Mouse (Mus musculus) right cerebral cortex, adult 18-20 months (tissue): ENCODE results near the gene Fbll1.
A peak's percentile ranks its signal among the peaks of the same experiment; 100 is the strongest.

ENCODE experiments used
- DNase-seq: peaks from one replicate; pipeline ENCODE4 v3.0.0; 2022; ENCODE audit warnings: mixed read lengths

Gene Fbll1

GRCm38 (mm10) chr11:35782444-35782843, 16.2 kb downstream of the Fbll1 start:
- DNase-seq = no peak

DNA sequence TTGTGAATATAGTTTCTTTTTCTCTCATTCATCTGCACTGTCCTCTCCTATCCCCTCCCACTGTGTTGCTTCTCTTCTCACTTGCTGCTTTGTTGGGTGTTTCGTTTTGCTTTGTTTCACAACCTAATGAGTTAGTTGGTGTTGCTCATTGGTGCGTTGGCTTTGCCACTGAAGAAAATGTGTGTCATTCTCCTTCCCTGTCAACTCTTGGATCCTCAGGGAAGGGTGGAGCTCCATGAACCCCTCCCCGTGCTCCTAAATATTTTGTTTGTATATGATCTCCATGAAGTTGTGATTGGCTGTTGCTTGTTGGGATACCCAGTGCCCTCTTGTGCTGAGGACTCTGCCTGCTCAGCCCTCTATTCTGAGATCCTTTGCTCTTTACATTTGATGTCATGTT, 18.3 kb downstream of the Fbll1 start:
- DNase-seq = no peak

DNA sequence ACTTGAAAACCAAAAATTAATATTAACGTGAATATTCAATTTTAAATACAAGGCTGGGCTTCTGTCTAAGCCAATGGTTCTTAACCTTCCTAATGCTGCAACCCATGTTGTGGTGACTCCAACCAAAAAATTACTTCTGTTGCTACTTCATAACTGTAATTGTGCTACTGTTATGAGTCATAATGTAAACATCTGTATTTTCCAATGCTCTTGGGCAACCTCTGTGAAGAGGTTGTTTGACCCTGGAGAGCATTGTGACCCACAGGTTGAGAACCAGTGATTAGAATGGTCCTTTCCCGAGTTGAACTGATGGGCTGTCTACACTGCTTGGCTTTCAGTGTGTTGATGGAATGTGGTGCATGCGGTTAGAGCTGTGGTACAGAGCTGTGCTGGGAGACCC, 22.2 kb downstream of the Fbll1 start:
- no peak for DNase-seq

GRCm38 (mm10) chr11:35775606-35776005, 23.1 kb downstream of the Fbll1 start:
- no peak for DNase-seq

GRCm38 (mm10) chr11:35770741-35771504, 27.8 kb downstream of the Fbll1 start:
- DNase-seq = no peak

GRCm38 (mm10) chr11:35769746-35770437, 28.8 kb downstream of the Fbll1 start:
- DNase-seq = peak; percentile 71

DNA sequence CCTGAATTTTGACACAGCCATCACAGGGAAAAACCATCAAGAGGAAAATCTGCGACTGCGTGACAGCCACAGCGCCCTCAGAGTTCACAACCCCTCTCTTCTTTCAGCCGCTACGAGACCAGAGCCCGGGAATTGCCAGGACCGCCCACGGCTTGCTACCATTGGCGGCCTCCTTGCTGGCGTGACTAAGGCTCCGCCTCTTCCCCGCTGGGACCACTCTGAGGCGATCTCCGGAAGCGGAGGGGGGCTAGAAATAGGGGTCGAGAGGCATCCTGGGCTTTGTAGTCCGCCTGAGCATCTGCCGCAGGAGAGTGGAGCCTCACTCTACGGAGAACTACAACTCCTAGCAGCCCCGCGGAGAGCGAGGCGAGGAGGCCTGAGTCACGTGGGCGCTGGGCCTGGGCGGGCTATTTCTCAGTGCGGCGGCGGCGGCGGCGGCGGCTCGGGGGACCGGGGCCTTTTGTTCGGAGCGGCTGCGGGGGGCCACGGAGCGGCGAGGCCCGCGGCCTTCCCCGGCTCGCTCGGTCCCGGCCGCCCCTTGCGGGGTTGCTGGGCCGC, 29.4 kb downstream of the Fbll1 start, which contains the start of gene Pank3:
Gene Pank3 (plus strand): TSS at position 297 of the 558 bp plus-strand sequence.
- DNase-seq = peak; percentile 99

DNA sequence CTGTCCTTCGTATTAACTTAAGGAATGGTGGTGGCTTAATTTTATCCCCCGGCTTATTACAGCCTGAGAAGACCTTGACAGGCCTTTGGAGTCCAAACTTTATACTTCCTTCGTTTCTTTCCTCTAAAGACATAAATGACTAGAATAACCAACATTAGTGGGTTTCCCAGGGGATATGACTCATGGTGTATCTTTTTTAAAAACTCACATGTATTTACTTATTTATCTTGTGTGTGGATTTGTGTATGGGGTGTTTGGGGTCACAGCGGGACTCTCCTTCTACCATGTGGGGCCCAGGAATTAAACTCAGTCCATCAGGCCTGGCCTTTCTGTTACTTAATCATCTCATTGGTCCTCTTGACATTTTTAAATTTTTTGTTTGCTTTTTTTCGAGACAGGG, 31.8 kb downstream of the Fbll1 start:
- DNase-seq = no peak

- no peak for DNase-seq
Measured at GRCm38 (mm10) chr11:35760627-35761003, 38.1 kb downstream of the Fbll1 start.

DNA sequence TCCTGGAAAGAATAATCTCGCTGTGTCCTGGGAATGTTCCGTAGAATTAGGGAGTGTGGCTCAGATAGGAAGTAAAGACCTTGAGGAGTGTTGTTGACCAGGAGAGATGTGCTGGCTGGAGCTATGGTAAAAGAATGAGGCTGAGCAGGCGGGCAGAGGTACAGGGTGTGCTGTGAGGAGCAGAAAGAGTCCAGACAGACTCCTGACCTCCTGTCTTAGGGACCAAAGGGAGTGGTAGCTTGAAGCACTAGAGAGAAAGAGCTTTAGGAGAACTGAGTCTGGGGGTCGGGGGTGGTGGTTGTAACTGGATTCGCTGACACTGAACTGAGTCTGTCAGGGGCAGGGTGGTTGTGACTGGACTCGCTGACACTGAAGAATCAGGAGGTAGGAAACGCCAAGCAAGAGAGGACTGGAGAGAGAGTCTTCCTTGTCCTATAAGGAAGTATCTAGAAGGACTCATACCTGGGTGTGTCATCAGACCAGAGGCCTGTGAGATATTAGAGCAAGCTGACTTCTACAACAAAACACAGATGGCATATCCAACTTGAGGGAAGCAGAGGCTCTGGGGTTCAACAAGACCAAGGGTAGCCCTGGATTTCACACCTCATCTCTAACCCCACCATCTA, 38.6 kb downstream of the Fbll1 start:
- DNase-seq = no peak

- DNase-seq = no peak
Measured at GRCm38 (mm10) chr11:35756411-35757303, 42.0 kb downstream of the Fbll1 start.

- no peak for DNase-seq
Measured at GRCm38 (mm10) chr11:35755546-35755945, 43.1 kb downstream of the Fbll1 start.

- DNase-seq = no peak
Measured at GRCm38 (mm10) chr11:35754906-35755418, 43.7 kb downstream of the Fbll1 start.

GRCm38 (mm10) chr11:35750578-35750977, 48.1 kb downstream of the Fbll1 start:
- no peak for DNase-seq
